Mouse (Mus musculus) kidney, postnatal 4 days (tissue): ENCODE results near the gene Esrrg.

Experiments used
- DNase-seq, 2 experiments: peaks; one replicate each; pipeline ENCODE4 v3.0.0; 2021; ENCODE audit warnings: mixed read lengths in 2 of 2

Esrrg gene

DNA sequence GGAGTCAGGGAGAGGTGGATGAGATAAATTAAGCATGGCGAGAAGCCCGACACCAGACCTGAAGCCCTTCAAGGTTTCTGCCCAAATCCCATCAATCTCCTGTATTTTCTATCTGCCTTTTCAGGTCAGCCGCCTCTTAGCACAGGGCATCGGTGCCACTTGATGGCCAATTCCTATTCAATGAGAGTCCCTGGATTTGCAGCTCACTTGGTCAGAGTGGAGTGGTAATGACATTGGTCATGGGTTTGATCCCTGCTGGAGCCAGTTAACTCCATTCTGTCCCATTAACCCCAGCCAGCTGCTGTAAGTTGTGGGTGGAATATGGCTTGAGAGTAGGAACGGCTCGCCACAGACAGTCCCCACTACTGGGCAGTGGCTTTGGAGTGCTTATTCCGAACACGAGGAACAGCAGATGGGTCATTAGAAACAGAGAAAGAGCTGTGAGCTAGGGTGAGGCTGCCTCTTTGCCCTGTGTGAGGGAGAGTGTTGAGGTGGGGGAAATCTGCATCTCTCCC lies 101.9 kb downstream of the Esrrg start:
- no peak for DNase-seq

DNA sequence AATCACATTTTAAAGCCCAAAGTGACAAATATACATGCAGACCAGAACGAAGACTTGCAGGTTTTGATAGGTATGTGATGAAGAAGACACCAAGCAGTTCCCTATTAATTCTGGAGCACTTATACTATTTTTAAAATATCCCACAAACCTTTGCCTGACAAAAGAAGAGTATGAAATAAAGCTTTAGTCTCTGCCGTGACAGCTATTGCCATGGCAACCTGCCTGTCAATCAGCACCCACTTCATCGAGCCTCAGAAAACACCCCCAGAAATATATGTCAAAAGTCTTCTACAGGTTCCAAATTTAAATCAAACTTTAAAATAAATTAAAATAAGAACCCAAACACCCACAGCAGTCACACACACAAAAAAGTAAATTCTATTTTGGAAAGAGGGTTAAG lies 112.4 kb downstream of the Esrrg start:
- no peak for DNase-seq

DNA sequence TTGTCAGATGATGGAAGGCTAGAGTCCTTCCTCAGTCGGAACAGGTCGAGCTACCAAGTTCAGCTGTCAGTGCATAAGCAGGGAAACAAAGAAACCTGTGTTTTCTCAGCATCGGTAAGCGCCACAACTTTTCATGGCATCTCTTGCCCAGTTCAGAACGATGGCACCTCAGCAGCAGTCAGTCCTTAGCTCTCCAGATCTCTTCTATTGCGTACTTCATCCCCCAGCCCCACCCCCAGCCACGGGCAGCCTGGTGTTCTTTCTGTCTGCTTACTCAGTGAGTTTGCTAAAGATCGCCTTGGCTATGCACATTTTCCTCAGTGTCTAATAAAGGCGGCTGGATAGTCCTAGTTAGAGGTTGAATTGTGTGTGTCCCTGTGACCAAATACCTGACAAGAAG lies 113.4 kb downstream of the Esrrg start:
- no peak for DNase-seq

DNA sequence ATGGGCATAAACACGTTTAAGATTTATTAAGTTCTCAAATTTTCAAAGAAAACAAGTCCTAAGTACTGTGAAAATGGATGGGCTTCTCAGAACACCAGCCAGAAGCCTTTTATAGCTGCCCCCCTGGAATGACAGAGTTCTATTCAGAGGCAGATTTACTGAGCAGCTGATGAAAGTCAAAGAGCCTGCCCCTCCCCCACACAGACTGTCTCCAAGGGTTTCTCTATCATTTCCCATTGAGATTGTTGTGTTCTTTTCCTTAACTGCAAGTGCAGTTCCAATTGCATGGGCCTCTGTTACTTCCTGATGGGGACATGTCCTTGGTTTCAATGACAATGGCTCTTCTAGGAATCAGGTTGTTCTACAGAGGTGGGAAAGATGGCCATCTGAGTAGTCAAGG lies 116.1 kb downstream of the Esrrg start:
- DNase-seq = peak in 1 of 2 experiments; percentile 10

DNA sequence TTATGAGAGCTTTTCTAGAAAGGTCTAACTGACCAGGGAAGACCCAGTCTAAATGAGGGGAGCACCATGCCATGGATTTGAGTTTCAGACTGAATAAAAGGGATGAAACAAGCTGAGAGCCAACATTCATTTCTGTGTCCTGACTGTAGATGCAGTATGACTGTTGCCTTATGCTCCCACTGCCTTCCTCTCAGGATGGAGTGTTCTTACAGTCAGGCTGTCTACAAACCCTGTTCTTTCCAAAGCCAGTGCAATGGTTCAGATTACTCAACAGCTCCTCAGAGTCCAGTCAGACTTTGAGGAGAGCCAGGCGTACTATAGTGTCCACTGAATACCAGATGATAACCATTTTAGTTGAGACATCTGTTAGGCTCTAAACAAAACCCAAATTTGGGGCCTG lies 116.8 kb downstream of the Esrrg start:
- DNase-seq = no peak

DNA sequence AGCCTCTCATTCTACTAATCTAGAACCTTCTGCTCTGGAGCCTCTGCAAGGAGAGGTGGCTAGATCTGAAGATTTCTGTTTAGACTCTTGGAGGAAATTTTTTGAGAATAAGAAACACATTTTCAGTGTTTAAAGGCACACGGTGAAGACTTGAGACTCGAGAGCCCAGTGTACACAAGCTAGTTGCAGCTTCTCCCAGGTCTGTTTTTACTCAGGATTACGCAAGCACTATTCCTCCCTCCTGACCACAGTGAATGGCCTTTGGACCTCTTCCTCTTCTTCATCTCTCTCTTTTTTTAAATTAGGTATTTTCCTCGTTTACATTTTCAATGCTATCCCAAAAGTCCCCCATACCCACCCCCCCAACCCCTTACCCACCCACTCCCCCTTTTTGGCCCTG lies 122.6 kb downstream of the Esrrg start:
- DNase-seq = no peak

DNA sequence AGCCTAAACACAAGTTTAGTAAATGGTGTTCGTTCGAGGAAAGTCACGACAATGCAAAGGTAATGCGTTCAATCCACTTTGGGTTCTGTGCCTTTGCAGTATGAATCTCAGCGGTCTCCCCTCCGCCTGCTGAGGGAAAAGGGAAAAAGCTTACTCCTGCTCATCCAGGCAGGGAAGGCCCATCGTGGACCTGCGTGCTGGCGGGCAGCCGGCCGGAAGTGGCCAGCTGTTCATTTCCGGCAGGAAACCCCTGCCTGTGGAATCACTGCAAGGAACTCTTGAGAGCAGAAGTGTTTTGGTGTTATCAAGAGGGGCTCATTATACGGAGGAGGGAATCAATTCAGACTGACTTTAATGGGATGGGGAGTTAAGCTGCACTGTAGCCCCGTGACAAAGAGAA lies 127.9 kb downstream of the Esrrg start:
- peak; percentile 29 to 52 for DNase-seq

DNA sequence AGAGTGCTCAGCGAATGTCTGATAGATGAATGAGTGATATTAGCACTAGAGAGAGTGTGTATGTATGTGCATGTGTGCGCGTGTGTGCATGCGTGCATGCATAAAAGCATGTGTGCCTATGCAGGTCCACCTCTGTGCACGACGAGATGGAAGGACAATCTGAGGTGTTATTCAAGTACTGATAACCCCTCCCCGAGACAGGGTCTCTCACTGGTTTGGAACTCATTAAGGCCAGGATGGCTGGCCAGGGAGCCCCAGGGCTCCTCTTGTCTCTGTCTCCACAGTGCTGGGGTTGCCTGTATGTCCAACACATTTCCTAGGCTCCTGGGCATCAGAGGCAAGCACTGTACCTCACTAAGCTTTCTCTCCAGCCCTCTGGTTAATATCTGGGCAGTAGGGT lies 128.7 kb downstream of the Esrrg start:
- no peak for DNase-seq

DNA sequence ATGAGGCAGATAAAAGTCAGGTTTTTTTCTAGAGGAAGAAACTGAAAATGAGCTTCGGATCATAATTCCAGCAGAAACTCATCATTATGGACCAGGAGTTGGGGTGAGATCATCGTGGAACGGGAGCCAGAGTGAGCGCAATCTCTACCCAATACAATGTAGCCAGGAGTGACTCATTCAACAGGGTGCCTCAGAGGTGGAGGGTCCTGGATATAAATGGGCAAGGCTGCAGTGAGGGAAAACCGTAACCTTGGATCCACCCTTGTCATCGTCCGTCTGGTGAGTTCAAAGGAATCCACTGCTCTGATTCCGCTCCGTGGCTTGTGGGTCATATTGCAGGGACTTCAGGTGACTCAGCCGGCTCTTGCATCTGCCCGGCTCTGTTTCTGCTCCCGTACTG lies 131.9 kb downstream of the Esrrg start:
- no peak for DNase-seq

DNA sequence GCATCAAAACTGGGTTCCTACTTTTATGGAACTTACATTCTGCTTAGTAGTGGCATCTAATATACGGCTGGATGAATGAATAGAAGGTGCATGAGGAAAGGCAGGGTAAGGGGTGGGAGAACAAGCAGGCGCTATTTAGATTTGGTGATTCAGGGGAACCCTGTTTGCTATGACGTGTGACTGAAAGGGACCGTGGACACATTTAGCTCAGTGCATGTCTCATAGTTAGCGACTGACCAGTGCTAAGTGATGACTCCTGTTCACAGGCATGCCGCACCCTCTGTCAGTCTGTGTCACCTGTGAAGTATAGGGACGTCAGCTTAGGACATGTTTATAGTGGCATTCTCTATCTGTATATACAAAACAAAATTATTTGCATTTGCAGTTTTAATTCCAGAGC lies 132.7 kb downstream of the Esrrg start:
- no peak for DNase-seq

DNA sequence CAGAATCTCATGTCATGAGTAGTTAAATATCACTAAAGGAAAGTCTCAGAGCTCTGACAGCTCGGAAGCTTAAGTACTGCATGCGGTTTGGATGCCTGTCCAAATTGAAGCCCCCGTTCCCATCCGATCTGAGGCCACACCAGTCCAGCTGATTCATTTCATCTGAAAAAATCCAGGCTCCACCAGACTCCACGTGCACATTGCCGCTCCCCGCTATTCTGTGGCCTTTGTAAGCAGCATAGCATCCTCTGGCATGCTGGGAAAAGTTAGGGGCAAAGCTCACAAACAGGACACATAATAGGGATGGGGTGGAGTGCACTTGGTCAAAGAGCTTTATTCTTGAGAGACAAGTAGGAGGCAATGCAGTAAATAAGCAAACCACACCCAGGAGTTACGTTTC lies 133.5 kb downstream of the Esrrg start:
- DNase-seq = peak in 1 of 2 experiments; percentile 10

DNA sequence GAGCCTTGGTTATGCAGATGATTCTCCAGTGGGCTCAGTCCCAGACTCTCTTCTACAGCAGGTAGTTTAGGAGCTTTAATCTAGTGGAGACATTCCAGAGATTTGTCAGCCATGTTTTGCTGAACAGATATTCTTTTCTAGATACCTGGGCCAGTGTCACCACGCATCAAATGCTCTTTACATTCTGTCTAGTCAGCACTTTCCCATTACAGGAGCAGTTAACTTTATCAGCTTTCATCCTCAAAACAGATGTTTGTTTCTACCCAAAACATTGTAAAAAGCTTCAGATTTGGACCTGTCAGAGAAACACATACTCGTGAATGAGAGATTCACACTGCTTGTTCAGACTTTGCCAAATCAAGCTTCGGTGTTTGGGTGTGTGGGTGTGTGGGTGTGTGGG lies 140.7 kb downstream of the Esrrg start:
- no peak for DNase-seq

DNA sequence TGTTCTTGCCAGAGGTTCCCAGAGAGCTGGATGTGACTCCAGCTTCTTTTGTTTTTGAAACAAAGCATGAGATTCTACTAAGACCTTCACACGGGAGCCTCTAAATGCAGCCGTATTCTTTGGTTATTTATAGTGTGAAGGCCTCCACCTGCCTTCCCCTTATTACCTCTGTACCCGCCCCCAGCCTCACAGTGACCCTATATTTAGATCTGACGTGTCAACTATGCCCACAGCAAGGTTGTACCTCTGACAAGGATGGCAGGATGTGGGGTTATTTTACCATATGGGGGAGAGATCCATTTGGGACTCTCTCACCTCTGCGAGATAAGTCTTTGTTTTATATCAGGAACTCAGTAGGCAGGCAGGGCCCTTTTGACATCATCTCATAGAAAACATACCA lies 141.3 kb downstream of the Esrrg start:
- DNase-seq = no peak

DNA sequence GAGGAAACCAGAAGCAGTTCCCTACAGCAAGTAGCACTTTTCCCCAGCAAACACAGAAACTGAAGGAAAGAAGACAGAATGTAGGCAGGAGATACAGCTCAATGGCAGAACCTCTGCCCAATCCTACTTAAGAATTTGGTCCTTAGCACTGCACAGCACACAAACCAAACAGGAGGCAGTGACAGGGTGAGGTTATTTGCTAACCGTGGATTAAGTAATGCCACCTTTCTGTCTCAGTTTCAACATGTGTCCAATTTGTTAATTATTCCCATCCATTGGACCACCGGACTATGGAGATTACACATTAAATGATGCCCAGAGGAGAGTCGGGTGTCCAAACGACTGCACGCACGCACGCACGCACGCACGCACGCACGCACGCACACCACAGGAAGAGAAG lies 146.9 kb downstream of the Esrrg start:
- peak; percentile 12 to 40 for DNase-seq

DNA sequence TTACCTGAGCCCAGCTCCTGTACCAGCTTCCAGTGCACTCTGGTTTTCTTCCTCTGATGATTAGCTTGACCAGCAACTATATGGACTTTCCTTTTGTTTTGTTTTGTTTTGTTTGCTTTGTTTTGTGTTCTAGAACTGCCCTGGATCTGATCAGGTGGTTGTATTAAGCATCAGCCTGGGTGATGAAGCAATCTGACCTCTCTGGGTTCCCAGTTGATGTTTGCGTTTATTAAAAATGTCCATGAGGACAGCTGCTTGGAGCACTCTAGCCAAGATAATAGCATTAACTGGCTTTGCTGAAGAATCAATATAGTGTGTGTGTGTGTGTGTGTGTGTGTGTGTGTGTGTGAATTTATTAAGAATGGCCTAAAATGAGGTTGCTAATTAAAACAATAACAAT lies 149.4 kb downstream of the Esrrg start:
- no peak for DNase-seq

DNA sequence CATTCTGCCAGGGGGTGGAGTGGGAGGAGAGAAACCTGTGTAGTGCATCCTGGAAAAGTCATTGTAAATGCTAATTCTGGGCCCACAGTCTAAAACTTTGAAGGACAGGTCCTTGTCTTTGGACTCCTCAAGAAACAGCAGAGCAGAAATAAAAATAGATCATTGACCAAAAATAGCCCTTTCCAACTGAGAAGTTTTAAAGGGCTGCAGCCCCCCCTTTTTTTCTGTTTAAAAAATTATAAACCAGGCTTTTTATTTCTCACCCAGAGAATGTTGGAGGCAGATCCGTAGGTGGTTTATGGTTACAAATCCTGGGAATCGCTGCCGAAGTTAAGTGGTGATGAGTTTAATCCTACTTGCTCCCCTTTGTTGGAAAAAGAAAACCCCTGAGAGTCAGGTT lies 150.0 kb downstream of the Esrrg start:
- DNase-seq = no peak

DNA sequence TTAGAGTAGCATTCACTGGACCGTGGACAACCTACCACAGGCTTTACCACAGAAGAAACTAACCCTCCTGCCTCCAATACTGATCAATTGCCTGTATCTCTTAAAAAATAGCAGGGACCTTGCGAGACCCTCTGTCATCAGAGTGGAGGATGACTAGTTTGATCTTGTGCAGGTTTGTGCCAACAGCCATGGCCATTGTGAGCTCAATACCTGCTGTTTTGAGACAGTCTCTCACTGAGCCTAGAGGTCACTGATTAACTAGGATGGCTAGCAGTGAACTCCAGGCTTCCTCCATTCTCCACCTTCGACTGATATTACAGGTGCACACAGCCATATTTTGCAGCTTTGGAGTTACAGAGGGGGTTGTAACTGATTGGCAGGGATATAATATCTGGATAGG lies 150.9 kb downstream of the Esrrg start:
- DNase-seq = peak; percentile 9 to 37

DNA sequence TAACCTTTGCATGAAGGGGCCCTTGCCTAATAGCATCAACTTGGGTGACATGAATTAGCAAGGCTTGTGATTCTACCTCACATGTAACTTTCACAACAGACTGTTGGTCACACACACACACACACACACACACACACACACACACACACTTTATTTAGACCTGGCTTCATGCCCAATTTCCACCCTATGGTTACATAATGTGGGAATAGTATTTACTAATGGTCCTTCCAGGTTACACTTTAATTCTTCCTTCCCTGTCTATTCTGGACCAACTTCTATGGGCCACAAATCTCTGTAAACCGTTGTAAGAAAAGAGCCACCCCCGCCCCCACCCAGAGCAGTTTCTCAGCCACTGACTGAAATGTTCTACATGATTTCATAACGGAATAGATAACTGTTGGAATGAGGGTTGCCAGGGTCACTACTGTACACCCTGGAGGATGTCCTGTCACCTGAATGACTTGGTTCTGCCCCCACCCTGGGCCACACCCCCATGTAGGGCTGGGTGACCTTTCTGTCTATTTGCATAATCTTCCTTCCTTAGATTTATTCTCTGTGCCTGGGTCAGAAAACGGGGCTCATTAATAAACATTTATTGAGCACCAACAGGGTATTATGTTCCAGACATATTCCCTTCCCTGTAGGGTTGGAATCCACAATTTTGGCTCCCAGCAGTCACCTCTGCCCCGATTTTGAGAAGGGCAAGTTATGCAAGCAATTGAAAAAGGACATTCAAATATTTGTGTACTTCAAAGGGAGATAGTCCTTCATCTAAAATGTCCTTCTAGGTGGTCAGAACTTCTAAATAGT lies 154.3 kb downstream of the Esrrg start:
- peak; percentile 16 to 37 for DNase-seq

DNA sequence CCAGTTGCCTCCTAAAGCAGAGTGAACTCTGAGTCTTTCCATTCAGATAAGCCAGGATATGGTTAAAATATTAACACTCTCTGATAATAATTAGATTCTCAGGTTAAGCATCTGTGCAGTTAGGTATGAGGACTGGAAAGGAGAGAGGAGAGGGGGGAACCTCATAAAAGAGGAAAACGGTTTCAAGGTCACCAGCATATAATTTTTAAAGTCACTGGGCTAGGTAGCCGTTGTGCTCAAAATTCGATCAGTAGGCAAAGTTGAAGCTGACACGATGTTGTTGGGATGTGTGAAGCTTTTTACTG lies 154.8 kb downstream of the Esrrg start:
- DNase-seq = no peak

DNA sequence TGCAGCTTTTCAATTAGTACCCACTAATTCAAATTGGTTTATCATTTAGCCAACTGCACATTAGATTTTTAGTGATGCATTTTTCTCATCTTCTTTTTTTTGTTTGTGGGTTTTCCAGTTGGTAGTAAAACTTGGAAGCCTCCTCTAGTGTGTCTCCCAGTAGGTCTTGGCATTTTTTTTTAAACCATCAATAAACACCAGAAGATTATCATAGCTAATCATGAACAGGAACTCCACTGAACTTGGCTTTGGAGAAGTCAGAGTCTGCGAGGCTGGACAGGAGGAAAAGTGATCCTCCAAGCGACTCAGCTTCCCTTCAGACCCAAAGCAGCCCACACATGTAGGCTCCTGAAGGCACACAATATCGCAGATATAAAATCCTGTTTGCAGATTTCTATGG lies 155.2 kb downstream of the Esrrg start:
- no peak for DNase-seq

DNA sequence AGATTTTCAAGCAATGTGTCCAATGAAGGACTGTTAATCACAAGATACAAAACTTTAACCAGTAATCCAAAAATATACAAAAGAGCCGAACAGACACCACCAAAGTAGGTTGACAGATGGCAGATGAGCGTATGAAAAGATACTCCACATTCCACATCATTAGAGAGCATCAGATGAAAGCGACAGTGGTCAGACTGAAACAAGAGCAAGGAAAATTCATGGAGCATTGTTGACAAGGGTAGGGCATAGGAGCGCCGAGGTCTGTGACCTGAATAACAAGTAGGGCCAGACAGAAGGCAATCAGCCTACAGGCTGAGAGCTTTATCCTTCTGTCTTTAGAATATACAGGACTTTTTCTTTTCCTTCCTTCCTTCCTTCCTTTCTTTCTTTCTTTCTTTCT lies 157.0 kb downstream of the Esrrg start:
- no peak for DNase-seq

DNA sequence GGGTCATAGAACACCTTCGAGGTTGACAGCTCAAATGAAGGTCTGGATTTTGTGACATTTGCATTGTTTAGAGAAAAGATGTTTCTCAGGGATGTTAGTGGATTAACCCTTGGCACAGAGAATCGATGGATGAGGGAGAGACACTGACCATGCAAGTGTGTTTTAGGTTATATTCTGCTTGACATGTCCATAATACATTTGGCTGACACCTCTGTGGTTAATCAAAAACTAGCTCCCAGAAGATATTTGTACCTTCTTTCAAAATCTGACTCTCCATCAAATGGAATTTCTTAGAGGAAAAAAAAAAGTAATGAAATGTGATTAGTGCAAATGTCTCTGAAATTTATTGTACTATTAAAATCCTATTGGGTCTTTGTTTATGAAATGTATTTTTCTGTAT lies 158.8 kb downstream of the Esrrg start:
- no peak for DNase-seq

DNA sequence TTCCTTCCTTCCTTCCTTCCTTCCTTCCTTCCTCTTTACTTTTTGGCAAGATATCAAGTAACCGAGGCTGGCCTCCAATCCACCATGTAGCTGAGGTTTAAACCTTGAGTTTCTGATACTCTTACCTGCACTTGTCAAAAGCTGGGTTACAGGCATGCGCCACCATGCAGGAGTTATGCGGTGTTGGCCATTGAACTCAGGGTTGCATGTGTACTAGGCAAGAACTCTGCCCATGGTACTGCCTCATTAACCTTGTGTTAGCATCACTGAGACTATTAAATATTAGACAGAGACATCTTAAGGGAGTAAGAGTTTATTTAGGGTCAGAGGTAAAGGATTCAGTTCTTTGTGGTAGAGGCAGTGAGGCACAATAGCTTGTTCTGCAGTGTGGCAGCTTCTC lies 161.6 kb downstream of the Esrrg start:
- peak; percentile 22 to 41 for DNase-seq

DNA sequence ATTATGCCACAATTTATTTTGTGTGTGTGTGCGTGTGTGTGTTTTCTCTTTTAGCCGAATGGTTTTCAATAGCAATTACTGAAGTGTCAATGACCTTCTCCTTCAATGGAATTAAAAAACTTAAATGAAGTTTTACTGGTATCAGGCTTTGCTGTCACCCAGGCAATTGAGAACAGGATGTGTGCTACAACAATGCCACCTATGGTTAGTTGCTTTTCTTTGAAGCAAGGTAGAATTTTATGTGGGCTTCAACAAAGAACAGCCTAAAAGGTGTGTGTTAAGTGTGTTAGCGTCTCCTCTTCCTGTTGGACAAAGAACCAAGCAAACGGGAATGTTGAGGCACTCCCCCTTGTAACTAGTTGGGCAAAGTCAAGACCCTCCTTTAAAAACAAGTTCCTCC lies 162.5 kb downstream of the Esrrg start:
- no peak for DNase-seq

DNA sequence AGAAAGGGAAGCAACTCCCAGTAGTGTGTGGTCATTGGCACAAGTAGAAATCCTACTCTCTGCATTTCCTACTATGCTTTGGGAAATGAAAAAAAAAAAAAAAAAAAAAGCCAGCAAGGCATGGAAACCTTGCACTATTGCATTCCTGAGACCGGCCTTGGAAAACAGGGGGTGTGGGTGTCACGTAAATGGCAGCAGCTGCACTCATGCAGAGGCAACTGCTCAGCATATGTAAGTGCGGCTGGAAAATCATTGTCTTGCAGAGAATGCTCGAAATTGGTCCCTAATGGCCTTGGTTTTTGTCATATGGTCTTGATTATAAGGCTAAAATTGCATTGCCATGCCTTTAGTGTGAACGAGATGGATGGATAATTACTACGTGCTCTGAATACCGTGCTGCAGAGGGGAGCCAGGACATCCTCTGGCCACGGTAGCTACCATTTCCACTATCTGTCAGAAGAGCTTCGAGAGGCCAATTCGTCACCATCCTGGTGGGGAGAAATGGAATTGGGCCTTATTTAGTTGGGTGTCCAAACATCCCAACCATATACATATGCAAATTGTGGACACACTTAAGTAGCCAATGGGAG lies 171.1 kb downstream of the Esrrg start:
- DNase-seq = no peak
